ENCODE assay signal across 13 mouse cellular contexts in genomic region chr5:85403519-85403918, GRCm38 (mm10).
"Had no signal": no experiment of that assay in that cellular context is flagged by ENCODE, and none has a peak within 500 bp of the region (broad histone marks: within the 10 kb centered on the region; RNA-seq: fewer than 3 reads in every experiment).

No protein-coding gene starts in this region.

- H3K27me3 ChIP-seq: limb, embryonic 12.5 days; stomach, embryonic 15.5 days had no signal

- H3K9me3 ChIP-seq: limb, embryonic 12.5 days; stomach, embryonic 15.5 days had no signal

- H3K4me1 ChIP-seq: limb, embryonic 12.5 days; stomach, embryonic 15.5 days had no signal

- H3K9ac ChIP-seq: limb, embryonic 12.5 days; liver, embryonic 14.5 days; stomach, embryonic 15.5 days had no signal

- H3K4me3 ChIP-seq: layer of hippocampus, adult 2 months; limb, embryonic 12.5 days; stomach, embryonic 15.5 days had no signal

- H3K27ac ChIP-seq: kidney, postnatal 0 days; layer of hippocampus, adult 2 months; limb, embryonic 12.5 days; liver, embryonic 14.5 days; stomach, embryonic 15.5 days had no signal

- DNase-seq: kidney, adult 11 months; kidney, adult 9 months; kidney, postnatal 36 days; liver; lung, adult 18-20 months; right cerebral cortex, postnatal 14 days; thymus, adult 2 months; thymus, postnatal 36 days had no signal

- H3K36me3 ChIP-seq: limb, embryonic 12.5 days; stomach, embryonic 15.5 days had no signal

- H3K4me2 ChIP-seq: limb, embryonic 12.5 days; stomach, embryonic 15.5 days had no signal
